8 mouse cellular contexts compared by ENCODE assay signal in the genomic region with DNA sequence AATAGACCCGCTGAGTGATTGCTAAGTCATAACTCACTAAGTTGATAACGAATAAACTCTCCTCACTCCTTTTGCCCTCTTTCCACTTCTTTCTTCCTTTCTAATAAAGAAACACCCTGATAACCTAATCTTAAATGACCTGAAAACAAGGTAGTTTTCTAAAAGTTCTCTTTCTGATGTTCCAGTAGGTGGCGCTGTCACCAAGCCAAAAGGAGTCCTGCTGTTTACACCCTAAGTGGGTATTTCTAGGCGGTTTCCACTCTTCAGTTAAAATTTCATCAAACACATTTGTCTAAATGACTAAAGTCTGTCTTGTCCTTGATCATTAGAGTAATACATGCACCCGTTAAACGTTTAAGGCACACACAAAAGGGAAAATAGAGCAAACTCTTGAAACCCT. TPM values are rescaled to one million over a fixed set of nuclear protein-coding genes. Genes with fewer than 3 reads are reported as not detected.
DNase-seq lines count a peak whose midpoint lies in the region.

No protein-coding gene starts in this region.

- intact Hi-C loops in left cerebral cortex, postnatal 25 days (cut with DNase I), result loop anchor here (1.0 to 5.0 kb wide), 2 partner anchors 50 to 884 kb away; no protein-coding TSS in a partner anchor

- peak; percentile 19 to 42 for DNase-seq in cerebellum, postnatal 14 days
- DNase-seq in cerebellum, postnatal 36 days, result no peak
- peak; percentile 54 to 61 for DNase-seq in left cerebral cortex, postnatal 25 days (ENCODE audit: low spot score in 2 of 2)
- DNase-seq in left cerebral cortex, adult 8-10 months (ENCODE audit: low spot score in 2 of 2), result no peak
- DNase-seq in NIH3T3 (ENCODE audit: low read depth), result peak; percentile 75
- DNase-seq in induced T-regulatory cell, adult 2 months (ENCODE audit: low read depth), result peak; percentile 43
- peak; percentile 30 for DNase-seq in retina, postnatal 7 days (ENCODE audit: low read depth, low spot score)
- no peak for DNase-seq in frontal cortex, postnatal 25 days (ENCODE audit: low spot score in 2 of 2)

RNA-seq across cellular contexts. Expression of gene Krt12, which starts 8.8 kb away (rescaled TPM):
- 10 to 100 TPM; 10.3 TPM for total RNA-seq in left cerebral cortex, postnatal 25 days (2021)
- total RNA-seq in left cerebral cortex, adult 8-10 months (2022), result 10 to 100 TPM in 1 of 4 experiments, 1 to 10 TPM in 3; 8.6 to 10.0 (median 9.5) TPM

RNA-seq across cellular contexts. Expression of gene Krt10, which starts 24.1 kb away (rescaled TPM):
- total RNA-seq in left cerebral cortex, postnatal 25 days (2021), result 10 to 100 TPM; 10.6 to 11.7 TPM
- total RNA-seq in left cerebral cortex, adult 8-10 months (2022), result 10 to 100 TPM; 11.4 to 13.8 (median 12.0) TPM

RNA-seq across cellular contexts. Expression of gene Krt20, which starts 24.7 kb away (rescaled TPM):
- not detected for total RNA-seq in left cerebral cortex, postnatal 25 days (2021)
- total RNA-seq in left cerebral cortex, adult 8-10 months (2022), result not detected

RNA-seq across cellular contexts. Expression of gene Krt28, which starts 38.5 kb away (rescaled TPM):
- total RNA-seq in left cerebral cortex, postnatal 25 days (2021), result under 1 TPM in 1 of 2 experiments, not detected in 1; 0.34 TPM
- under 1 TPM in 1 of 4 experiments, not detected in 3; 0.21 TPM for total RNA-seq in left cerebral cortex, adult 8-10 months (2022)

Comparison
In these comparisons a context has a peak if more than half of its experiments do, and no peak if none do; other contexts are left out.
1. DNase-seq: peak in cerebellum, postnatal 14 days (2 of 2), left cerebral cortex, postnatal 25 days (2 of 2), NIH3T3 (single experiment), induced T-regulatory cell, adult 2 months (single experiment) and retina, postnatal 7 days (single experiment); none in cerebellum, postnatal 36 days (0 of 2), left cerebral cortex, adult 8-10 months (0 of 2) and frontal cortex, postnatal 25 days (0 of 2).